Mouse (Mus musculus): ENCODE results near the gene Fasl. TPM values are rescaled to one million over a fixed set of nuclear protein-coding genes. Genes with fewer than 3 reads are reported as not detected.
A peak's percentile ranks its signal among the peaks of the same experiment; 100 is the strongest.

Fasl gene
- polyA plus RNA-seq, 1 experiment from 2014 or later: not detected

- Histone ChIP-seq H3K36me3 (ENCODE audit: control insufficient read depth, insufficient read depth, low read length) (no peaks in the 10 kb centered on the region), H3K4me2 (ENCODE audit: low read length) (no peak overlapping the region), H3K9ac (replicated peaks; ENCODE audit: low read length) (no peak overlapping the region), H3K27ac (replicated peaks; ENCODE audit: low read depth, low read length) (no peak overlapping the region), H3K4me1 (ENCODE audit: control insufficient read depth, insufficient read depth, low read length) (no peaks in the 10 kb centered on the region), H3K4me3 (replicated peaks; ENCODE audit: low read depth, low read length) (no peak overlapping the region), H3K27me3 (ENCODE audit: control insufficient read depth, insufficient read depth, low read length) (no peaks in the 10 kb centered on the region), H3K9me3 (ENCODE audit: control insufficient read depth, low read length) (no peaks in the 10 kb centered on the region)
- DNase-seq (peak; percentile 51), ATAC-seq (ENCODE audit: low FRiP score, low TSS enrichment) (no peak)
- WGBS: 67% methylated on average over 11 of the region's 11 CpGs
Measured at GRCm38 (mm10) chr1:161735465-161736046, 52.7 kb downstream of the Fasl start.

DNA sequence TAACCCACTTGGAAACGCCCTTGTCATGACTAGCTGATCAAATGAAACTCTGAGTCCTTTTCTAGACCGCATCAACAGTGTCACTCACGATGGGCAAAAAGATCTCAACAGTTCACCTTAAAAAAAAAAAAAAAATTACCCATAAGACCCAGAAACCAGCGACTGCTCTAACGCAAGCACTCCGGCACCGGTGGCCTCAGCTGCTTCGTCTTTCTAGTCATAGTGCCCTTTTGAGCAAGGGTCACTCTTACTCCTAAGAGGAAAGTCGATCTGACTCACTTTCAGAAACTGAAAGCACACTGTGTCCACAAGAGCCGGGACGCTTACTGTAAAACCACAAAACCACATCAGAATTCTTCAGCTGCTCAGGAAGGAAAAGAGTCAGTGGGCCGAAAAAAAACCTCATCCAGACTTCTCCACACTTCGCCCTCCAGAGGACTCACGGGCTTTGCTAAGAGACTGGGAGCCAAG, 53.5 kb downstream of the Fasl start:
- no peaks in the 10 kb centered on the region for H3K9me3 ChIP-seq (ENCODE audit: control insufficient read depth, low read length)
- H3K4me1 ChIP-seq (ENCODE audit: control insufficient read depth, insufficient read depth, low read length): no peaks in the 10 kb centered on the region
- DNase-seq (no peak), ATAC-seq (ENCODE audit: low FRiP score, low TSS enrichment) (no peak)
- no peaks in the 10 kb centered on the region for H3K36me3 ChIP-seq (ENCODE audit: control insufficient read depth, insufficient read depth, low read length)
- H3K4me2 ChIP-seq (ENCODE audit: low read length): no peak overlapping the region
- WGBS: 88% methylated on average over 14 of the region's 14 CpGs
- no peak overlapping the region for H3K4me3 ChIP-seq (replicated peaks; ENCODE audit: low read depth, low read length)
- H3K9ac ChIP-seq (replicated peaks; ENCODE audit: low read length): no peak overlapping the region
- no peaks in the 10 kb centered on the region for H3K27me3 ChIP-seq (ENCODE audit: control insufficient read depth, insufficient read depth, low read length)
- no peak overlapping the region for H3K27ac ChIP-seq (replicated peaks; ENCODE audit: low read depth, low read length)

DNA sequence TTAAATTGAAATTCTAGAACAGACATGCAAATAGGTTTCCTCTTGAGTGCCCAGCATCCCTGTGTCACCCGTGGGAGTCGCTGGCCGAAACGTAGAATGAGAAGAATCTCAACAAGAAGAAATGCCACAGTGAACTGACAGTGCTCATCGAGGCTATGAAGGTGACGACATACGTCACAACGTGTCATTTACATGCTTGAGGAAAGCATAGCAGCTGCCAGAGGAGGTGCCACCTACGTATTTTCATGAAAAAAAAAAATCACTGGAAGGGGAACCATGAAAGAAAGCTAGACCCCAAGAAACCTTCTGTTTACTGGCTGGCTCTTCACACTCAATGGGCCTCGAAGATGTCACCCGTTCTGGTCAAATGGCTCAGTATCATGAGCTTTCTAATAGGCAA, 54.0 kb downstream of the Fasl start:
- Histone ChIP-seq H3K9ac (replicated peaks; ENCODE audit: low read length) (no peak overlapping the region), H3K27me3 (ENCODE audit: control insufficient read depth, insufficient read depth, low read length) (no peaks in the 10 kb centered on the region), H3K4me2 (ENCODE audit: low read length) (no peak overlapping the region), H3K4me3 (replicated peaks; ENCODE audit: low read depth, low read length) (no peak overlapping the region), H3K9me3 (ENCODE audit: control insufficient read depth, low read length) (no peaks in the 10 kb centered on the region), H3K36me3 (ENCODE audit: control insufficient read depth, insufficient read depth, low read length) (no peaks in the 10 kb centered on the region), H3K27ac (replicated peaks; ENCODE audit: low read depth, low read length) (no peak overlapping the region), H3K4me1 (ENCODE audit: control insufficient read depth, insufficient read depth, low read length) (no peaks in the 10 kb centered on the region)
- ATAC-seq (ENCODE audit: low FRiP score, low TSS enrichment): no peak
- no peak for DNase-seq
- 91% methylated on average over 11 of the region's 11 CpGs for WGBS

Other genes with a start within 250 kb of the Fasl start
- gene Suco, start 88.2 kb upstream of the Fasl start, polyA plus RNA-seq (2014; fragmentation: Nextera tagmentation; extraction: Ambion mirVana): 27.2 and 27.8 TPM in 2 replicates
- gene Pigc, start 180.7 kb upstream of the Fasl start, polyA plus RNA-seq (2014; fragmentation: Nextera tagmentation; extraction: Ambion mirVana): 32.2 and 36.0 TPM in 2 replicates
- not detected in 2 replicates for gene 4930558K02Rik, start 191.1 kb upstream of the Fasl start, polyA plus RNA-seq (2014; fragmentation: Nextera tagmentation; extraction: Ambion mirVana)